Mouse (Mus musculus) right cerebral cortex, postnatal 10 days (tissue): Measurements from ENCODE around the gene Phb2.
"Not testable (repeated sequence)": the region's sequence is repeated elsewhere in the genome, so short reads cannot be mapped to it uniquely, and the experiment has no call there.

Source experiments
- DNase-seq, 2 experiments: peaks; one replicate each; pipeline ENCODE4 v3.0.0; 2021; ENCODE audit warnings: low spot score in 2 of 2

Phb2 gene

GRCm38 (mm10) chr6:124711824-124712782, at the start of gene Phb2, which contains the start of gene Emg1:
Phb2 (plus strand) TSS chr6:124712336.
Emg1 (minus strand) TSS chr6:124712178.
- DNase-seq, result peak; percentile 98 to 99

DNA sequence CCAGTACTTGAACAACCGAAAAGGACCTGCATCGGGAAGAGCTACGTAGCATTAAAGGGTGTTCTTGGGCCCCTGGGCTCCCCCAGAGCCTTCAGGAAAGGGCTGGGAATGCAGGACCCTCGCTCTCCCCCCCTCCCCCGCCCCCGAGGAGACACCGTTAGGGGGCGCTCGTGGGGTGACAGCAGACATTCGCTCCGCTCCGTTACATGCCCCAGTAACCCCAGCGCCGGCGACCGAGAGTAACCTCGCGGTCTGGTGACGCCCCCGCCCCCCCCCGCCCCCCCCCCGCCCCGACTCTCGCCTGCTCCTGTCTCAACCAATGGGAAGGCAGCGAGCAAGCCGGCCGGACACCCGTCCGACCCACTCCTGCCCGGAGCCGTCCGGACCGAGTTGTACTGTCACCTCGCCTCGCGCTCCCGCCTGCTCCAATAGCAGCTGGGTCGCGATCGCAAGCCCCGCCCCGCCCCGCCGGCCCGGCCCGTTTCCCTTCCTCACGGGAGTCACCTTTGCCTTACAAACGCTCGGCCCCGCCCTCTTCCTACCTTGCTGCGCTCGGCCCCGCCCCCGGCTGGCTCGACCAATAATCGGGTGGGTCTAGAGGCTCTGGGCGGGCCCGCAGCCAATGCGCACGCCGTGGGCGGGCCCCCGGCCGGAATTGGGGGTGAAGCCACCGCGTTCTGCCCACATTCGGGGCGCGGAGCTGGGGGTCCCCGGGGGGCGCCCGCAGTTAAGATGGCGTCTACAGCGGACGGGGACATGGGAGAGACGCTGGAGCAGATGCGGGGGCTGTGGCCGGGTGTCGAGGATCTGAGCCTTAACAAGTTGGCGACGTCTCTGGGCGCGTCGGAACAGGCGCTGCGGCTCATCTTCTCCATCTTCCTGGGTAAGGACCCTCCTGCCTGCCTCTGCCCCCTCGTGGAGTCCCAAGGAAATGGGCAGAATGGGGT, 49.4 kb upstream of the Phb2 start, which contains the start of gene Lpcat3:
Gene Lpcat3, plus strand, starts transcription at position 551 of the 947 bp plus-strand sequence.
- DNase-seq, result peak; percentile 98 to 99

GRCm38 (mm10) chr6:124663424-124663795, 48.7 kb upstream of the Phb2 start:
- DNase-seq, result no peak

DNA sequence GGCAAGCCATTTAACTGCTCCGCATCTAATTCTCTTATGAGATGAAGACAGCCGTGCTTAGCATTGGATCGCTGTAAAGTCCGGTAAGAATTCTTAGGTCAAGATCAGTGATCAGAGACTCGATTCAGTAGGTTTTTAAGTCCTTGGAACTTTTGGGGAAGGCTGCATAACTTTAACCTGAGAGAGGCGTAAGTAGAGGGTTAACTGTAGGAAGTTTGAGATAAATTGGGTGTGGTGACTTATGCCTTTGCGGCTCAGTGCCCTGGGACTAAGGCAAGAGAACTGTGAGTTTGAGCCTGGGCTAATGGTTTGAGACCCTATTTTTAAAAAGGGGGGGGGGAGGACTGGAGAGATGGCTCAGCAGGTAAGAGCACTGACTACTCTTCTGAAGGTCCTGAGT, 47.9 kb upstream of the Phb2 start:
- DNase-seq, result no peak

DNA sequence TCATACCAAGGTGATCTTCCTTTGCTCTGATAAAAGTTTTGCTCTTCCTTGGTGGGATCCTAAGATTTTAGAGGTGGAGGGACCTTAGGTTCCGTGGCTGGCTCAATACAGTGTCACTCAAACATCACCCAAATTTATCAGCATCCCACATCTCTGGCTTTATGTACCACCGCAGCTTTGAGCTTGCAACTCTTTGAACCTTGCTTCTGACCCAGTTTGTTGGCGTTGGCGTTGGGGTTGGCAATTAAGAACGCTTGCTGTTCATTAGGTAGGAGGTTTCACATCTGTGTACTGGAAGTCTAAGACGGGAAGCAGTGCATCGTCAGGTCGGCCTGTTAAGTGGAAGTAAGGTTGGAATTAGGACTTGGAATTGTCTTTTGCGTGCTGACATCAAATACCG, 47.1 kb upstream of the Phb2 start:
- no peak for DNase-seq

DNA sequence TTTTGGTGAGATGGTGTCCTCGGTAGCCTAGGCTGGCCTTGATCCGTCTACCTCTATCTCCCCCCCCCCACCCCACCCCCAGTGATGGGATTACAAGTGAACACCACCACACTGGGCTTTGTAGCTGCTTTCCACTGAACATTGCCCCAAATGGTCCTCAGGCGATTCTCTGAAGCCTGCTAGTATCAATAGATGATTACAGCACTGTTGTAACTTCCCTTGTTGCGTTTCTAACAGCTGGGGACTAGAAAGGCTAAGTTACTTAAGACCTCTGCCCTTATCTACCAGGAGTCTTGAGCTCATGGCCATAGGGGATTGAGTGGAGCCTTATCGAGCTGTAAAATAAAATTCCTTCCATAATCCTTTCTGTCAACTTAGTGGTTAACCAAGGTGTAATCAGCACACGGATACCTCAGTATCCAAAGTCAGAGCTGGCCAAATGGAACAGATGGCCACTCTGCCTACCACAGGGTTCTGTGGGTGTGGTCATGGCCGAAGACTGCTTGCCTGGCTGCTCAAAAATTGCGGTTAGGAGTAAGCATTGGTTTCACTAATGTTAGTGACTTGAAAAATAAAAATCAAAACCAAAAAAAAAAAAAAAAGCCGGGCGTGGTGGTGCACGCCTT, 42.8 kb upstream of the Phb2 start:
- no peak for DNase-seq

DNA sequence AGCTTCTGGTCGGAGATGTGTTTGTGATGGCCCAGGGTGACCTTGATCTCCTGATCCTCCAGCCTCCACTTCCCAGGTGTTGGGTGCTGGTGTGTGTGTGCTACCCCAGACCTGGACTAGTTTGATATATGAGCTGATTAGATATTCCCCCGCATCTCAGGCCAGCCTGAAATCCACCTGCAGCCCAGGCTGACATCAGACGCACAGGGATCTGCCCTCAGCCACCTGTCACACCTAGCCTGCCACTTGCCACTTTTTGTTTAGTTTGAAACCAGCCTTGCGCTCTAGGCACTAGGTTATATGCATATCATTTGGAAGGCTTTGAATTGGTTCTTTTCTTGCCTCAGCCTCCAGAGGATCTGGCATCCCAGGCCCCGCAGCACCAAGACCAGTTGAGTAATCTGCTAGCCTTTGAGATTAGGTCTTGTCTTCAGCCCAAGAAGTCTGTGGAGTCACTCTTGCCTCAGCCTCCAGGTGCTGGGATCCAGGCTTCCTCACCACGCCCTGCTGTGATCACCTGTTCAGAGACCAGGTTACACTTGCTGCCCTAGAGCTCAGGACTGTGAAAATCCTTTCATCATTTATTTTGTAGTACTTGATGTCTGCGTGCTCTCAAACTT, 41.7 kb upstream of the Phb2 start:
- no peak for DNase-seq

- DNase-seq, result no peak
Observed at GRCm38 (mm10) chr6:124672100-124672499, 40.0 kb upstream of the Phb2 start.

DNA sequence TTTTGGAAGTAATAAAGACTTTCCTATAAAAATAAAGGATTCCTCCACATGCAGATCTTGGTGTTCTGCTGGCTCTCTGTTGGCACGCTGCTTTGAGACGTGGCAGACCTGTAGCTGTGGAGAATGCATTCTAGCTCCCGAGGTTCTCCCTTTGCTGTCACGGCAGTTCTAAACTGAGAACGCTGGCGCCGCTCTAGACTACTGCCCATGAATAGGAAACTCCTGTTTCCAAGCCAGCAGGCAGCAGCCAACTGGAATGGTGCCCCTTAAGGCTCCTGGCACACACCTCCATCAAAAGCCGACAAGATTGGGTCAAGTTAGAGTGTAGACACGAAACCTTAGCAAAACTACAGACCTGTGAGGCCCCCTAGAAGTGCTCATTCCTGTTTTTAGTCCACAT, 38.5 kb upstream of the Phb2 start:
- peak; percentile 70 to 77 for DNase-seq

- DNase-seq, result no peak
Observed at GRCm38 (mm10) chr6:124674591-124674990, 37.5 kb upstream of the Phb2 start.

- no peak for DNase-seq
Observed at GRCm38 (mm10) chr6:124676171-124676570, 36.0 kb upstream of the Phb2 start.

- DNase-seq, result no peak
Observed at GRCm38 (mm10) chr6:124678769-124679168, 33.4 kb upstream of the Phb2 start.

GRCm38 (mm10) chr6:124679486-124679885, 32.6 kb upstream of the Phb2 start:
- no peak for DNase-seq

GRCm38 (mm10) chr6:124682291-124682690, 29.8 kb upstream of the Phb2 start:
- not testable (repeated sequence) for DNase-seq

DNA sequence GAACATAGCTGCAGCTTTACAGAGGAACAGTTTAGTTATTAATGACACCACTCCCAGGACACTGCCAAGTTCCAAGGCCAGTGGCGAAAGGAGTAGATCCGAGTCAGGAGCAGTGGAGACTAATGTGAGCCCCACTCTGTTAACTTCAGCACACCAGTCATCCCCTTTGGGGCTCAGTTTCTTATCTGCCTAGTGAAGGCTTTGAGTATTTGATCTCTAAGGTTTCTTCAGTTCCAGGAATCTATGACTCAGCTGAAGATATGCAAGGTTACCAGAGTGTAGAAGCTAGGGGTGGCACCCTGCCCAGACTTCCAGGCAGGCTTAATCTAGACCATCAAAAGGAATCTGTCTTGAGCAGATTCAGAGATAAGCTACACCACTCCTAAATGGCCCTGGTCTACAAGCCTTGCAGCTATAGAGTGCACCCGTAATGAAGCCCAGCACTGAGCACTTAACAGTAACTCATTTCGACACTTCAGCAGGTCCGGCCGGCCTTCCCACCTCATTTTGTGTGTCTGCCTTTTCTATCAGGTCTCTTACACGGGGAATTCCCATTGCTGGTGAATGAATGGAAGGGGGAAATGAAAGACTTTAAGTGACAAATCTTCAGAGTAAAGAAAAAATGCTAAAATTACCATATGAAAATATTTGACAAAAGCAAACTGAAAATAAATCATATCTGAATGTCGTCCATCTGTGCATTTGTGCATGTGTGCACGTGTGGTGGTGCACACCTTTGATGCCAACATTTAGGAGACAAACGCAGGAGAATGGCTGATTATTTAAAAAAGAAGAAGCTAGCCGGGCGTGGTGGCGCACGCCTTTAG, 28.3 kb upstream of the Phb2 start:
- peak; percentile 58 to 71 for DNase-seq

GRCm38 (mm10) chr6:124685606-124686386, 26.3 kb upstream of the Phb2 start:
- DNase-seq, result no peak

GRCm38 (mm10) chr6:124686644-124687043, 25.5 kb upstream of the Phb2 start:
- not testable (repeated sequence) for DNase-seq

DNA sequence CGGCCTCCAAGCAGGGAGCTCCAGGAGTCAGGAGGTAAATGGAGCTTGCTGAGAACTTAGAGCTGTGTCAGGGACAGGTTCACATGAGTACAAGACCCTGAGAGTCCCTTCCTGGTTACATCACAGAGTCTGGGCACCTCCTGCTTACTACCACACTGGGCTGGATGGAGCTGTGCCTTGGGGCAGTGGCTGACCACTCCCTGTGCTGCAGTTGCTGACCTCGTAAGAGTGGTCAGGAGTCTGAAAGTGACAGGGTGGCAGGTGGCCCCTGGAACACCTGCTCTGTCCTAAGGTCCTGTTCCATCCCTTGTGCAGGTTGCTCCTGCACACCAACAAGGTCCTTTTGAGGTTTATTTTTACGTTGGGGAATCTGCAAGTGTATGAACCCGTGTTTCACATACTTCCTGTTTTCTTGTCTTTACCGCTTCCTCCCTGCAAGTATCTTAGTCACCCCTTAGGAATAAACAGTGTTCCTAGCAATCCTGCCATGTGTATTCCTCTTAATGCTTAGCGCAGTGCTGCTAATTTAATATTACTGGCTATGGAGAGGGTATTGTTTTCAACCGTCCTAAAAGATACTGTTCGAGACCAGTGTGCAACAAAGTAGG, 23.9 kb upstream of the Phb2 start:
- no peak for DNase-seq

DNA sequence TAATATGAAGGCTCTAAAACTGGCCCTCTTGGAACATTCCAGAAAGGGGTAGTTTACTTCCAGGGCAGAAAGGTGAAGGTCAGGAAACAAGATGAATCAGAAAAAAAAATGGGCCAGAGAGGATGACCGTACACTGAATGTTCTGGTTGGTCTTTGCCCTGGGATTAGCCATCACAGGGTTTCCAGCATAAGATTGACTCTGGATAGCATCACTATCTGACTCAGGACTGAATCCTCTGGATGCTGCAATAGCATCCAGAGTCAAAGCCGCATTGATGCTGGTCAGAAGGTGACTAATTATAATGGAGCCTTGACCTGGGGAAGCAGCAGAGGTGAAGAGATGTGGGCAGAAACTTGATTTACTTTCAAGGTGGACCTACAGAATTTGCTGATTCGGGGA, 23.1 kb upstream of the Phb2 start:
- no peak for DNase-seq
